Mouse (Mus musculus) myocyte (in vitro differentiated cells): ENCODE measurements around the gene Hectd4. TPM values are rescaled to one million over a fixed set of nuclear protein-coding genes. Genes with fewer than 3 reads are reported as not detected.

Experiments used
- H3K27me3 ChIP-seq: one replicate; pipeline ENCODE4 v1.6.1; 2011; ENCODE audit not compliant: control insufficient read depth, insufficient read depth, insufficient read length
- H3K36me3 ChIP-seq: one replicate; pipeline ENCODE4 v1.6.1; 2011; ENCODE audit not compliant: control insufficient read depth, insufficient read depth
- H3K4me2 ChIP-seq: one replicate; pipeline ENCODE4 v1.6.1; 2011; ENCODE audit warnings: low read depth, control low read depth
- H3K4me3 ChIP-seq: one replicate; pipeline ENCODE4 v1.5.1; 2011; ENCODE audit warnings: mild to moderate bottlenecking, control low read depth, moderate library complexity
- H3K79me2 ChIP-seq: one replicate; pipeline ENCODE4 v1.6.1; 2011; ENCODE audit not compliant: control insufficient read depth, insufficient read depth
- H3ac ChIP-seq: one replicate; pipeline ENCODE4 v1.6.1; 2011; ENCODE audit not compliant: control insufficient read depth, insufficient read length
- CEBPB ChIP-seq: IDR thresholded peaks from 2 replicates; pipeline ENCODE4 v1.6.1; 2011; ENCODE audit warnings: mild to moderate bottlenecking, moderate library complexity; ENCODE audit not compliant: poor library complexity, insufficient read depth, severe bottlenecking
- E2F4 ChIP-seq: IDR thresholded peaks from one replicate; pipeline ENCODE4 v1.6.1; 2011; ENCODE audit warnings: mild to moderate bottlenecking, control low read depth, moderate library complexity; ENCODE audit not compliant: insufficient read depth
- MAX ChIP-seq: IDR thresholded peaks from one replicate; pipeline ENCODE4 v1.6.1; 2011; ENCODE audit warnings: low read depth, mild to moderate bottlenecking, control low read depth
- MYOD1 ChIP-seq, 3 experiments: IDR thresholded peaks; one replicate each; pipeline ENCODE4 v1.6.1; 2011; ENCODE audit warnings: control low read depth in 2 of 3, low read depth in 2 of 3, mild to moderate bottlenecking in 2 of 3, moderate library complexity in 1 of 3; ENCODE audit not compliant: insufficient read length in 2 of 3, control insufficient read depth in 1 of 3
- MYOG ChIP-seq, 3 experiments: IDR thresholded peaks; one replicate each; pipeline ENCODE4 v1.6.1; 2011; ENCODE audit warnings: control low read depth in 2 of 3, low read depth in 2 of 3, mild to moderate bottlenecking in 2 of 3; ENCODE audit not compliant: insufficient read length in 2 of 3, control insufficient read depth in 1 of 3, insufficient read depth in 1 of 3
- POLR2A ChIP-seq: IDR thresholded peaks from one replicate; pipeline ENCODE4 v1.6.1; 2011; ENCODE audit warnings: low read depth, mild to moderate bottlenecking, control low read depth, moderate library complexity; ENCODE audit not compliant: insufficient read length
- POLR2AphosphoS2 ChIP-seq: IDR thresholded peaks from one replicate; pipeline ENCODE4 v1.6.1; 2011; ENCODE audit warnings: low read depth, control low read depth; ENCODE audit not compliant: insufficient read length
- REST ChIP-seq: IDR thresholded peaks from one replicate; pipeline ENCODE4 v1.6.1; 2011; ENCODE audit warnings: mild to moderate bottlenecking, control low read depth, moderate library complexity; ENCODE audit not compliant: insufficient read depth, insufficient read length
- SRF ChIP-seq: IDR thresholded peaks from one replicate; pipeline ENCODE4 v1.6.1; 2011; ENCODE audit warnings: low read depth; ENCODE audit not compliant: control insufficient read depth, insufficient read length
- TCF12 ChIP-seq: IDR thresholded peaks from one replicate; pipeline ENCODE4 v1.6.1; 2011; ENCODE audit warnings: mild to moderate bottlenecking, control low read depth; ENCODE audit not compliant: poor library complexity, insufficient read depth, severe bottlenecking
- TCF3 ChIP-seq: IDR thresholded peaks from one replicate; pipeline ENCODE4 v1.6.1; 2011; ENCODE audit warnings: low read depth, control low read depth; ENCODE audit not compliant: insufficient read length
- USF1 ChIP-seq: IDR thresholded peaks from one replicate; pipeline ENCODE4 v1.6.1; 2011; ENCODE audit warnings: low read depth, mild to moderate bottlenecking, control low read depth, moderate library complexity
- polyA plus RNA-seq: library from polyadenylated mRNA; unstranded; fragments of >200 nt; fragmentation: generic; extraction: Trizol; gene quantifications from one replicate; pipeline ENCODE4 v1.2.1, GENCODE M21; 2012; ENCODE audit warnings: missing spikeins

Gene Hectd4
- polyA plus RNA-seq, 1 experiment = 6.6 TPM

GRCm38 (mm10) chr5:121331731-121332130 lies 111.7 kb downstream of the Hectd4 start:
- H3K4me3 ChIP-seq = no peak overlapping the region
- no peak for TF ChIP-seq REST
- TF ChIP-seq USF1 = no peak
- no peak for TF ChIP-seq MAX
- TF ChIP-seq POLR2A = no peak
- TF ChIP-seq MYOG (IDR thresholded peaks at IDR 0.05; ENCODE audit: control insufficient read depth in 1 of 3, insufficient read depth in 1 of 3, insufficient read length in 2 of 3, low read depth in 2 of 3) = no peak
- no peak for TF ChIP-seq MYOD1 (IDR thresholded peaks at IDR 0.05; ENCODE audit: control insufficient read depth in 1 of 3, insufficient read length in 2 of 3, low read depth in 2 of 3)
- TF ChIP-seq E2F4 = no peak
- TF ChIP-seq TCF12 = no peak
- TF ChIP-seq POLR2AphosphoS2 = no peak
- TF ChIP-seq SRF = no peak
- no peak for TF ChIP-seq CEBPB
- no peak for TF ChIP-seq TCF3
- H3K36me3 ChIP-seq = peaks cover 19% of the 10 kb centered on the region
- no peaks in the 10 kb centered on the region for H3K27me3 ChIP-seq
- no peak overlapping the region for H3K4me2 ChIP-seq
- no peaks in the 10 kb centered on the region for H3K79me2 ChIP-seq
- no peak overlapping the region for H3ac ChIP-seq

- Histone ChIP-seq H3ac (no peak overlapping the region), H3K79me2 (no peaks in the 10 kb centered on the region), H3K27me3 (no peaks in the 10 kb centered on the region), H3K36me3 (peaks cover 30% of the 10 kb centered on the region), H3K4me2 (no peak overlapping the region), H3K4me3 (no peak overlapping the region)
- no peak for TF ChIP-seq USF1
- no peak for TF ChIP-seq POLR2AphosphoS2
- no peak for TF ChIP-seq SRF
- no peak for TF ChIP-seq REST
- TF ChIP-seq CEBPB = no peak
- TF ChIP-seq MYOG (IDR thresholded peaks at IDR 0.05; ENCODE audit: control insufficient read depth in 1 of 3, insufficient read depth in 1 of 3, insufficient read length in 2 of 3, low read depth in 2 of 3) = no peak
- no peak for TF ChIP-seq POLR2A
- TF ChIP-seq TCF12 = no peak
- no peak for TF ChIP-seq MAX
- TF ChIP-seq MYOD1 (IDR thresholded peaks at IDR 0.05; ENCODE audit: control insufficient read depth in 1 of 3, insufficient read length in 2 of 3, low read depth in 2 of 3) = no peak
- no peak for TF ChIP-seq TCF3
- TF ChIP-seq E2F4 = no peak
These were observed 114.0 kb downstream of the Hectd4 start for GRCm38 (mm10) chr5:121333976-121334375.

- H3K4me3 ChIP-seq = no peak overlapping the region
These were observed 114.4 kb downstream of the Hectd4 start for GRCm38 (mm10) chr5:121334454-121334853.

GRCm38 (mm10) chr5:121335426-121335825 lies 115.4 kb downstream of the Hectd4 start:
- Histone ChIP-seq H3K27me3 (no peaks in the 10 kb centered on the region), H3K4me2 (no peak overlapping the region), H3ac (no peak overlapping the region), H3K4me3 (no peak overlapping the region), H3K36me3 (peaks cover 31% of the 10 kb centered on the region), H3K79me2 (no peaks in the 10 kb centered on the region)
- TF ChIP-seq MYOD1 (IDR thresholded peaks at IDR 0.05; ENCODE audit: control insufficient read depth in 1 of 3, insufficient read length in 2 of 3, low read depth in 2 of 3) (no peak), USF1 (no peak), REST (no peak), E2F4 (no peak), POLR2A (no peak), CEBPB (no peak), MYOG (IDR thresholded peaks at IDR 0.05; ENCODE audit: control insufficient read depth in 1 of 3, insufficient read depth in 1 of 3, insufficient read length in 2 of 3, low read depth in 2 of 3) (no peak), TCF12 (no peak), TCF3 (no peak), SRF (no peak), MAX (no peak), POLR2AphosphoS2 (no peak)

More at GRCm38 (mm10) chr5:121334454-121334853, 114.4 kb downstream of the Hectd4 start:
- Histone ChIP-seq H3K4me2 (no peak overlapping the region), H3K79me2 (no peaks in the 10 kb centered on the region), H3K36me3 (peaks cover 31% of the 10 kb centered on the region), H3ac (no peak overlapping the region), H3K27me3 (no peaks in the 10 kb centered on the region)
- no peak for TF ChIP-seq USF1
- no peak for TF ChIP-seq CEBPB
- TF ChIP-seq MYOG (IDR thresholded peaks at IDR 0.05; ENCODE audit: control insufficient read depth in 1 of 3, insufficient read depth in 1 of 3, insufficient read length in 2 of 3, low read depth in 2 of 3) = peak in 2 of 3 experiments; percentile 2 to 68
- peak in 2 of 3 experiments; percentile 62 to 73 for TF ChIP-seq MYOD1 (IDR thresholded peaks at IDR 0.05; ENCODE audit: control insufficient read depth in 1 of 3, insufficient read length in 2 of 3, low read depth in 2 of 3)
- TF ChIP-seq POLR2AphosphoS2 = no peak
- TF ChIP-seq E2F4 = no peak
- TF ChIP-seq TCF3 = no peak
- TF ChIP-seq REST = no peak
